Mouse (Mus musculus) subcutaneous adipose tissue, adult 2 months (tissue): ENCODE measurements around the gene Zbtb17. TPM values are rescaled to one million over a fixed set of nuclear protein-coding genes. Genes with fewer than 3 reads are reported as not detected.

Experiments
- polyA plus RNA-seq: library from polyadenylated mRNA; depleted of rRNA; stranded (reverse); fragments of >200 nt; gene quantifications from 2 replicates; pipeline ENCODE4 v1.2.3, GENCODE M21; 2012; ENCODE audit warnings: low replicate concordance; rRNA removed

The Zbtb17 gene
- polyA plus RNA-seq, result 21.7 and 37.9 TPM in 2 replicates

DNA sequence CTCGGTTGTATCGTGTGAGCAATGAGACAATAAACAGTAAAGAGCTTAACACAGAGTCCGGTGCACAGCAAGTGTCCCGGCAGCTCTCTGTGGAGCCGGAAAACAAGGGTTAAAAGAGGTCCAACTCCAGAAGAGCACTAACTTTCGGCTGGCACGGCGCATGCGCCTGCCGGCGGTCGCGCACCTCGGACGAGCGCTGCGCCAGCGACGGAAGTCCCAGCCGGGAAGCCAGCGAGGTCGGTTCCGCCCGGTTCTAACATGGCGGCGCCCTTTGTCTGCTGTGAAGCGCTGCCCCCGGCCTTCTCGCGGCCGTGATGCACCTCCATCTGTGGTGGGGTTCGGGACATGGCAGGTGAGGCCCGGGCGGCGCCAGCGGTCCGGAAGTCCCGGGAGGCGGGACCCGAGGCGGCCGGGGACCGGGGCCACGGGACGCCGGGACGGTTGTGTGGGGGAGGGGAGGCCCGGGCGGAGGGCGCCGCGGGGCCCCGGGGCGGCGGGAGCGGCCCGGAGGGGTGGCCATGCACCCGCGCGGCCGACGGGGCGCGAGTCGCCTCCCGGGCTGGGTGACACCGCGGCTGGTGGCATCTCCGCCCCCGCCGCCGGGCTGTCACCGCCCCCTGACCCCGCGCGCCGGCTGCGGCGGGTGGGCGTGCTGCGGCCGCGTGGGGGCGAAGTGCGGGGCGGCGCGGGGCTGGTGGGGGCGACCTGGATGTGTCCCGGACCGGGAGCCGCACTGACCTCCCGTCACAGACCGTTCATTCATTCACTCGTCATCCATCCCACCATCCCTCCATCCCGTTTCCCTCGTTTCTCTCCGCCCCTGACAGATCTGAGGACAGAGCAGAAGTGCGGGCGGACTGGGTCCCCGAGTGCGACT lies at the start of gene Zbtb17:
TSS of gene Zbtb17 (plus strand) at position 204 of the 877 bp plus-strand sequence.

DNA sequence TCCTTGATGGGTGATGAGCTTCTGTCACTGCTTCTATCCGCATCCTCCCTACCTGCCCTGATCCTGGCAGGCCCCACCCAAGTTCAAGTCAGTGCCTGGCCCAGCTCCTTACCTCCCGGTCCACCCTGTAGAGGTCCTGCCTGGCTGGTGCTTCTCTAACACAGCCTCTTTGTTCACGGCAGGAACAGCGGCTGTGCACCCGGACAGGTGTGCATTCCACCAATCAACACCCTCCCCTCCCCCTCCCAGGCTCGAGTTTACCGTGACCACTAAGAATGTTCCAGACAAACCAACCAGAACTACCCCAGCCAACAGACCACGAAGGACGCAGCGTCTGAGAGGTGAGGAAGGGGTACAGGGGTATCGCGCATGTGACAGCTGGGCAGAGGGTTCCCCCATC lies 45.9 kb upstream of the Zbtb17 start, which contains the start of gene Clcnka:
TSS of gene Clcnka (minus strand) at position 180 of the 400 bp plus-strand sequence.

DNA sequence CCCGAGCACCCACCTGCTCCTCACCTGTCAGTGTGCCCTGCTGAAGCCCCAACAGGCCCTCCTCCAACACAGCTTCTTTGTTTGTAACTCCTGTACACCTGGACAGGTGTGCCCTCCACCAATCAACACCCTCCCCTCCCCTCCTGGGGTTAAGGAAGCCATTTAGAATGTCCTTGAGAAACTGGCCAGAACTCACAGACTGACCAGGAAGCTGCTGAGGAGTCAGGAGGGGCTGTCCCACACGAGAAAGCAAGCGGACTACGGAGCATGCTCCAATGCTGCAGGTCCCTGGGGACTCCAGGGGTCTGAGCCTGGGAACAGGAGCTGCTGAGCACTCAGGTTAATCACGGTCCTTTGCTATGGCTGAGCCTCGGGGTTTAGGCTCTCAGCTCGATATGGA lies 28.5 kb upstream of the Zbtb17 start, which contains the start of gene Clcnkb:
TSS of gene Clcnkb (minus strand) at position 91 of the 400 bp plus-strand sequence.

DNA sequence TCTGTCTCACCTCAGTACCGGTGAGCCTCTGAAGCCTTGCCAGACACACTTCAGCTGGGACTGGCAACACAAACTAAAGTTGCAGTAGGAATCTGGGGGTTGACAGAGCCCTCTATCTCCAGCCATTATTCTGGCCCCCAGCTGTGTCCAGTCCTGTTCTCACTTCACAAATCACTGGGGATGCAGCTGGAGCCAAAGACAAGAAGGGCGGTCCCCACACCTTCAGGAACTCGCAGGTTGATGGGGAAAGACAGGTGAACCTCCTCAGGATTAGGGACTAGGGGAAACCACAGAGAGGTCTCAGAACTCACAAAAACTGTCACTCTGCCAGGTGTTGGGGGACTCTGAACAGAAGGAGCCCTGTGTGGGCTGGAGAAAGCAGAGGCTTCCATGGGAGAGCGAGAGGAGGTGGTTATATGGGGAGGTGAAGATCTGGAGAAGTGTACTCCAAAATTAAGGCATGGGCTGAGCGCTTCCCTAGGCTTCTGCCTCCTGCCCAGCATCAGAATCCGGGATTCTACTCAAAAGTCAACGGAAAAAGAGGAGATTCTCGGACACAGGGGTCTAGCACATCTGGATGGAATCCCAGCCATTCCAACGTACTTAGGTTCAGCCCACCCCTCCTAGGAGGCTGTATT lies 24.1 kb upstream of the Zbtb17 start, which contains the start of gene Hspb7:
TSS of gene Hspb7 (plus strand) at position 588 of the 638 bp plus-strand sequence.

DNA sequence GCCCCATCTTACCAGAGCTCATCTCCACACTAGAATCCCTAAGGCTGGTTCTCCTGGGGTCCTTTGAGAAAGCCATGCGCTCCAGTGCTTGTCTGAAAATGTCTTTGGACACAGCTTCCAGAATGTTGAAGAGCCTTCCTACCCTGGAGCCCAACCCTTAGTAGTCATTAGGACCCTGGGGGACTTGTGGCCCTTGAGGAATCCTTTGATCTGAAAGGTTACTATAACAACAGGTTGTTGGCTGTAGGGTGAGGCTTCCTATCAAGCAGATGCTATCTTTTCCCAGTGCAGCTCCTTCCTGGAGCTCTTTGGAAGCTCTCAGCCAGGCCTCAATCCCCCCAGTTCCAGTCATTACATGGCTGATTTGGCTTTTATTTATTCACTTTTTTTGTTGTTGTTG lies 8.5 kb upstream of the Zbtb17 start, which contains the start of gene Srarp:
TSS of gene Srarp (minus strand) at position 132 of the 400 bp plus-strand sequence.

Other genes with a start within 250 kb of the Zbtb17 start
- gene Rsg1, start 230.7 kb upstream of the Zbtb17 start, polyA plus RNA-seq, result 1.8 and 4.3 TPM in 2 replicates
- 1.2 and 13.0 TPM in 2 replicates for gene Arhgef19, start 205.2 kb upstream of the Zbtb17 start, polyA plus RNA-seq
- 11.6 and 12.9 TPM in 2 replicates for gene Epha2, start 143.4 kb upstream of the Zbtb17 start, polyA plus RNA-seq
- 0.69 TPM in 1 of 2 replicates, not detected in the other for gene Fam131c, start 76.4 kb upstream of the Zbtb17 start, polyA plus RNA-seq
- gene Clcnka, start 45.9 kb upstream of the Zbtb17 start, polyA plus RNA-seq, result 0.09 TPM in 1 of 2 replicates, not detected in the other
- 0.08 TPM in 1 of 2 replicates, not detected in the other for gene Clcnkb, start 28.6 kb upstream of the Zbtb17 start, polyA plus RNA-seq
- 2.4 and 24.9 TPM in 2 replicates for gene Hspb7, start 23.9 kb upstream of the Zbtb17 start, polyA plus RNA-seq
- 0.13 and 3.3 TPM in 2 replicates for gene Srarp, start 8.5 kb upstream of the Zbtb17 start, polyA plus RNA-seq
- gene Spen, start 93.9 kb downstream of the Zbtb17 start, polyA plus RNA-seq, result 8.9 and 13.8 TPM in 2 replicates
- 20.7 and 65.4 TPM in 2 replicates for gene Fblim1, start 161.4 kb downstream of the Zbtb17 start, polyA plus RNA-seq
- 0.46 and 0.86 TPM in 2 replicates for gene Tmem82, start 174.0 kb downstream of the Zbtb17 start, polyA plus RNA-seq
- 1.8 and 3.0 TPM in 2 replicates for gene Slc25a34, start 179.2 kb downstream of the Zbtb17 start, polyA plus RNA-seq
- gene Plekhm2, start 220.2 kb downstream of the Zbtb17 start, polyA plus RNA-seq, result 41.7 and 65.7 TPM in 2 replicates
- 13.4 and 16.3 TPM in 2 replicates for gene Rsc1a1, start 240.9 kb downstream of the Zbtb17 start, polyA plus RNA-seq